Comparison of ENCODE assay signal across 14 mouse cellular contexts in the genomic region with DNA sequence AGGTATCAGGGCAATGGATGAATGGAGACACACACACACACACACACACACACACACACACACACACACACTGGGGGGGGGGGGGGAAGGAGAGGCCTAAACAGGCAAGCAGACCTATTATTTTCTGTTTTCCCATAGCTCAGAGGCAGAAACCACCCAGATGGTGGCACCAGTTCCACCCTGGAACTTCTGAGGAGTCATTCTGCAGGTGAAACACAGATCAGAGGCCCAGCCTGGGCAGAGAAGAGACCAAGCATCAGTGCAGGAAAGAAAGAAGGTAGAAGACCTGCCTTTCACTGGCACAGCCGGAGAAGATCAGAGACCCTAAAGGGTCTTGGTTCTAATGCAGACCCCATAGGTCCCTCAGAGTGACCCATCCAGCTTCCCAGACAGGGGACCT.
DNase-seq lines count a peak whose midpoint lies in the region; ATAC-seq and TF ChIP-seq lines count a peak whose summit lies in the region.
"Had no signal": no experiment of that assay in that cellular context is flagged by ENCODE, and none has a peak within 500 bp of the region (broad histone marks: within the 10 kb centered on the region; RNA-seq: fewer than 3 reads in every experiment).

No protein-coding gene starts in this region.

- H3K4me2 ChIP-seq in forebrain, embryonic 14.5 days (ENCODE audit: low read length) = peak overlapping the region; percentile 63
- peak overlapping the region; percentile 59 for H3K4me2 ChIP-seq in hindbrain, embryonic 12.5 days (replicated peaks)
- peak overlapping the region; percentile 65 for H3K4me2 ChIP-seq in neural tube, embryonic 14.5 days (ENCODE audit: low read depth, low read length)
- H3K4me2 ChIP-seq: embryonic facial prominence, embryonic 15.5 days; liver, embryonic 13.5 days had no signal

- no peak for DNase-seq in forebrain, embryonic 14.5 days (ENCODE audit: low spot score)
- no peak for DNase-seq in forebrain, embryonic 10.5 days (ENCODE audit: extremely low spot score, low spot score)
- no peak for DNase-seq in left cerebral cortex, adult 2 months (ENCODE audit: extremely low spot score in 1 of 2, low spot score in 2 of 2)
- no peak for DNase-seq in left cerebral cortex, adult 11 months (ENCODE audit: low spot score)
- DNase-seq in frontal cortex, postnatal 10 days (ENCODE audit: low spot score in 2 of 2) = no peak
- DNase-seq in left cerebral cortex, postnatal 10 days (ENCODE audit: extremely low spot score in 1 of 2, low spot score in 2 of 2) = no peak
- DNase-seq: adrenal gland, postnatal 14 days; B cell, adult 2 months; cerebellum, adult 11-12 months; gastrocnemius, postnatal 25 days; liver, embryonic 13.5 days had no signal

- no peaks in the 10 kb centered on the region for H3K36me3 ChIP-seq in forebrain, embryonic 14.5 days (ENCODE audit: control insufficient read depth, insufficient read depth, low read length)
- no peaks in the 10 kb centered on the region for H3K36me3 ChIP-seq in forebrain, embryonic 10.5 days (replicated peaks)
- no peaks in the 10 kb centered on the region for H3K36me3 ChIP-seq in hindbrain, embryonic 12.5 days
- no peaks in the 10 kb centered on the region for H3K36me3 ChIP-seq in neural tube, embryonic 14.5 days (ENCODE audit: control insufficient read depth, insufficient read depth, low read length)
- H3K36me3 ChIP-seq: embryonic facial prominence, embryonic 15.5 days; liver, embryonic 13.5 days had no signal

- intact Hi-C loops in left cerebral cortex, adult 2 months (cut with DNase I) = no loop called here
- intact Hi-C loops in left cerebral cortex, postnatal 10 days (cut with DNase I) = loop anchor here (5.0 to 10.0 kb wide), 3 partner anchors 189 to 249 kb away; no protein-coding TSS in a partner anchor

- H3K27me3 ChIP-seq in forebrain, embryonic 14.5 days (replicated peaks; ENCODE audit: control insufficient read depth, insufficient read depth, low read length) = no peaks in the 10 kb centered on the region
- peaks cover 8% of the 10 kb centered on the region; the same call in 1 of the 2 replicates for H3K27me3 ChIP-seq in forebrain, embryonic 10.5 days (ENCODE audit: poor library complexity, severe bottlenecking)
- H3K27me3 ChIP-seq in hindbrain, embryonic 12.5 days = no peaks in the 10 kb centered on the region
- no peaks in the 10 kb centered on the region for H3K27me3 ChIP-seq in neural tube, embryonic 14.5 days (ENCODE audit: control insufficient read depth, insufficient read depth, low read length)
- H3K27me3 ChIP-seq: embryonic facial prominence, embryonic 15.5 days had no signal

- peaks cover 18% of the 10 kb centered on the region for H3K4me1 ChIP-seq in forebrain, embryonic 14.5 days (ENCODE audit: control insufficient read depth, insufficient read depth, low read length)
- H3K4me1 ChIP-seq in forebrain, embryonic 10.5 days = peaks cover 27% of the 10 kb centered on the region
- peaks cover 38% of the 10 kb centered on the region for H3K4me1 ChIP-seq in hindbrain, embryonic 12.5 days
- peaks cover 24% of the 10 kb centered on the region for H3K4me1 ChIP-seq in neural tube, embryonic 14.5 days (ENCODE audit: control insufficient read depth, insufficient read depth, low read length)
- H3K4me1 ChIP-seq: liver, embryonic 13.5 days had no signal

- no peak overlapping the region for H3K4me3 ChIP-seq in forebrain, embryonic 14.5 days (ENCODE audit: low read depth, low read length)
- H3K4me3 ChIP-seq in forebrain, embryonic 10.5 days = no peak overlapping the region
- peak overlapping the region; percentile 56 for H3K4me3 ChIP-seq in left cerebral cortex, adult 2 months
- H3K4me3 ChIP-seq in hindbrain, embryonic 12.5 days = peak overlapping the region; percentile 47
- H3K4me3 ChIP-seq in neural tube, embryonic 14.5 days (ENCODE audit: low read depth, low read length) = peak overlapping the region; percentile 44
- H3K4me3 ChIP-seq: embryonic facial prominence, embryonic 15.5 days; liver, embryonic 13.5 days had no signal

- no peak for ATAC-seq in forebrain, embryonic 14.5 days
- ATAC-seq in hindbrain, embryonic 12.5 days (ENCODE audit: low FRiP score) = no peak
- ATAC-seq in neural tube, embryonic 14.5 days (ENCODE audit: low read depth) = no peak

- no peak; the same call in 1 of the 2 replicates for TF ChIP-seq CTCF in left cerebral cortex, adult 2 months (IDR thresholded peaks at IDR 0.05)

- no peaks in the 10 kb centered on the region for H3K9me3 ChIP-seq in forebrain, embryonic 14.5 days (replicated peaks; ENCODE audit: control insufficient read depth, low read length)
- no peaks in the 10 kb centered on the region for H3K9me3 ChIP-seq in forebrain, embryonic 10.5 days
- H3K9me3 ChIP-seq in hindbrain, embryonic 12.5 days (replicated peaks) = no peaks in the 10 kb centered on the region
- H3K9me3 ChIP-seq in neural tube, embryonic 14.5 days (ENCODE audit: control insufficient read depth, low read length) = no peaks in the 10 kb centered on the region
- H3K9me3 ChIP-seq: embryonic facial prominence, embryonic 15.5 days; liver, embryonic 13.5 days had no signal

- 90% methylated on average over 1 of the region's 1 CpGs for WGBS in forebrain, embryonic 14.5 days
- 96% methylated on average over 1 of the region's 1 CpGs for WGBS in forebrain, embryonic 10.5 days
- WGBS in hindbrain, embryonic 12.5 days = 88% methylated on average over 1 of the region's 1 CpGs
- WGBS in neural tube, embryonic 14.5 days = 100% methylated on average over 1 of the region's 1 CpGs

- H3K9ac ChIP-seq in forebrain, embryonic 14.5 days (ENCODE audit: low read length) = no peak overlapping the region; the same call in 1 of the 2 replicates
- H3K9ac ChIP-seq in hindbrain, embryonic 12.5 days = peak overlapping the region; percentile 54; the same call in 1 of the 2 replicates
- peak overlapping the region; percentile 16; the same call in 1 of the 2 replicates for H3K9ac ChIP-seq in neural tube, embryonic 14.5 days (replicated peaks; ENCODE audit: low read depth, low read length)
- H3K9ac ChIP-seq: embryonic facial prominence, embryonic 15.5 days; liver, embryonic 13.5 days had no signal

- H3K27ac ChIP-seq in forebrain, embryonic 14.5 days (ENCODE audit: low read depth, low read length) = no peak overlapping the region
- no peak overlapping the region for H3K27ac ChIP-seq in forebrain, embryonic 10.5 days
- H3K27ac ChIP-seq in left cerebral cortex, adult 2 months = peak overlapping the region; percentile 90
- H3K27ac ChIP-seq in hindbrain, embryonic 12.5 days = no peak overlapping the region
- no peak overlapping the region for H3K27ac ChIP-seq in neural tube, embryonic 14.5 days (ENCODE audit: low read depth, low read length)
- H3K27ac ChIP-seq: embryonic facial prominence, embryonic 15.5 days; liver, embryonic 13.5 days had no signal

Comparison
In these comparisons a context has a peak if more than half of its experiments do, and no peak if none do; other contexts are left out.
1. H3K4me3 ChIP-seq: peak in left cerebral cortex, adult 2 months (single experiment), hindbrain, embryonic 12.5 days (single experiment) and neural tube, embryonic 14.5 days (single experiment); none in forebrain, embryonic 14.5 days (single experiment) and forebrain, embryonic 10.5 days (single experiment).
2. Peak in every context shown above with its lines, with median percentiles within 50 percentile points of each other: H3K4me2 ChIP-seq.